Mouse (Mus musculus) left cerebral cortex, postnatal 14 days (tissue): Measurements from ENCODE around the gene Calb2. TPM values are rescaled to one million over a fixed set of nuclear protein-coding genes. Genes with fewer than 3 reads are reported as not detected.
A peak's percentile ranks its signal among the peaks of the same experiment; 100 is the strongest.

Experiments used
- DNase-seq, 2 experiments: peaks; one replicate each; pipeline ENCODE4 v3.0.0; 2021 to 2022; ENCODE audit warnings: low spot score in 2 of 2, mixed read lengths in 1 of 2
- intact Hi-C: fragments of 180-260 bp; cut with DNase I; formaldehyde crosslinking; loops from one replicate; pipeline ENCODE4 v1.15.1; 2025
- total RNA-seq, 2 experiments: library from RNA; stranded (reverse); gene quantifications; 2 replicates each; pipeline ENCODE4 v1.2.3; 2021

The Calb2 gene
- total RNA-seq, 2 experiments from 2014 or later = 31.9 to 49.8 TPM

DNA sequence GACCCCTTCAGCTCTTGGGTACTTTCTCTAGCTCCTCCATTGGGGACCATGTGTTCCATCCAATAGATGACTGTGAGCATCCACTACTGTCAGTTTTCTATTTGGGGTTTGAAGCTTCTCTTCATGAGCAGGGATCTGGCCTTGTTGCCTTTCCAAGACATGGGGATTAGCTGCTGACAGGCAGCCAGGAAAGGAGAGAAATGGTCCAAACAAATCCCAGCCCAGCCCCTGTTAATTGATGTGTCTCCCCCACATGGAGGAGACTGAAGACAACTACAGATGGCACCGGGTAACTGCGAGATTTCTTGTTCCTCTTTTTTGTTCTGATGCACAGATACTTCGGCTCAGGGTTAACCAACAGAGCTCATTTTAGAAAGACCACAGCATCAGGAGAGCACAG, 27.9 kb downstream of the Calb2 start:
- intact Hi-C loops = no loop called here
- DNase-seq = no peak

DNA sequence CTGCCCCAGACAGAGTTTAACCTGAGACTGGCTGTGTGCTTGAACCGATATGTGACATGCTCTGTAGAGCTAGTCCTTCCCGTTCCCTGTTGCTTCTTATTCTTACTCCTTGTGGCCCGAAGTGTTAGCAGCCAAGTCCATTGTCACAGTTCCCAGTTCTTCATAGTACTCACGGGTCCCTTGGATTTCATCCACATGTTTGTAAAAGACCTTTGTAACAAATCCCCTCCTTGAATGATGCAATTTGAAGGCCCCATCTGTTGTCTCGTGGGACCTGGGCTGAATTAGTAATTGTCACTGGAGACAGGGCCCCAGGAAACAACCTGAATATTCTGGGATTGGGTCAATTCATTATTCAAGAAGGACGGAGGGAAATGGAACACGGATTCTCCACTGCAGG, 32.5 kb downstream of the Calb2 start:
- no peak for DNase-seq
- intact Hi-C loops = no loop called here

DNA sequence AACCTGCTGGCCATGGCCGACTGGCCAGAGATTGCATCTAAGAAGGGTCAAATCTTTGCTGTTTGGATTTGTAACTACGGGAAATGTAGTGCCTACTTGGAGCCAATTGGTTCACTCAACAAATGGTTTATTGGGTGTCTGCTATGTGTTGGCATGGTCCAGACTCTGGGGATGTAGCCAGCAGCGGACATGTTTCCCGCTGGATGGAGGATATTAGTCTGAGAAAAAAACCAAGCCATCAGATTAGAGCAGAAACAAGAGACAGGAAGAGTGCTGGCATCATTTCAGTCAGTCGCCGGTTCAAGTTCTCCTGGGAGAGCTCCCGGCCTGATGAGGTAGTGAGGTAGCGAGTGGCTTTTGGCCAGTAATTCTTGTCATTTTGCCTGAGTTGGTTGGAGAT, 33.8 kb downstream of the Calb2 start:
- no peak for DNase-seq
- intact Hi-C loops = loop anchor here (5.0 kb wide), 1 partner anchor 343 kb away; no protein-coding TSS in a partner anchor

DNA sequence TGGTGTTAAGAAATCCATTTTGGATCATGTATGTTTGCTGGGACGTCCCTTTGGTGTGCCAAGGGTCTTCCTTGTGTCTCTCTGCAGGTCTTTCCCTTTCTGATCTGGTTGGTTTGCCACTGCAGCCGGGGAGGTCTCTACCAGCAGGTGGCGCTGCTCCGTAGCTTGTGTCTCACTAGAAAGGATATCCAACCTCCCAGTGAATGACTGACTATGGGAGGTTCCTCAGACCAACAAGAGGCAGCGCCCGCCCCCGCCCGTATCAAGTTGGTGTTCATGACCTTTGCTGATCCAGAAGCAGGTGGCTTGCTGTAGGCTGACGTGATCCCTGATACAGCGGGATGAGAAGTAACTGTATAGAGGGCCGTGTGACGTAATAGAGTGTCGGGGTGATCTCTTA, 37.5 kb downstream of the Calb2 start:
- intact Hi-C loops = loop anchor here (5.0 kb wide), 1 partner anchor 347 kb away; no protein-coding TSS in a partner anchor
- DNase-seq = peak; percentile 87 to 88

DNA sequence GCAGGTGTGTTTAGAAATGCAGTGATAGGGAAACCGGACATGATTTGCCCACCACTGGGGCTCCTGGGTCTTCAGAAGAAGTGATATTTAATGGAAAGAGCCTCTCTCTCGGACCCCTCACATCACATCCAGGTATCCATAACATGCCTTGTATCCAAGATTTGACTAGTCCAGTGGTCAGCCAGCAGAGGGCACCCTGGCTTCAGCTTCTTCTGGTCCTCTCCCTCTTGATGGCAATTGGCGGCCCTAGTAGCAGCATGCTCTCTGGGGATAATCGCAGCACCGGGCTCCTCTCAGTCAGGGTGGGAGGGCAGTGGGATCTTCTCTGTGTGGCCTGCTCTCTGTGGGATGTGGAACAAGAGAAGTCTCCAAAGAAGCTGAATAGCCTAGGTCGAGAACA, 48.3 kb downstream of the Calb2 start:
- peak; percentile 20 to 22 for DNase-seq
- intact Hi-C loops = no loop called here

DNA sequence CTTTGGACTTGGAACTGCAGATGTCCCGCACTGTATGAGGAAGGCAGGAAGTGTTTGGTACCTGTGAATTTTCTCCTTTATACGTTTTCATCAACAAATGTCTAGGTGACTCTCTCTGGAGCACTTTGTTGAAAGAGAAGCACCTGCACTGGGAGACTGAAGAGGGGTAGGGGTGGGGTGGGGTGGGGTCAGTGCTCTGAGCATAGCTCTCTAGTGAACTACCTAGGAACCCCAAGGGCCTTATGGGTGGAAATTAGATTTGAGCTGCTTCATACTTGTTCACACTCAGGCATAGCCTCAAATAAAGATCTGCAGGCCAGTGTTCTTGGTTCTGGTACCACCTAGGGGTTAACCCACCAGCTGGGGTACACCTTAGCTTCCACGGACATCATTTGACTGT, 65.4 kb downstream of the Calb2 start, which contains the start of gene Gm17720:
TSS of gene Gm17720 (minus strand) at position 101 of the 400 bp plus-strand sequence.
- DNase-seq = no peak
- intact Hi-C loops = no loop called here

DNA sequence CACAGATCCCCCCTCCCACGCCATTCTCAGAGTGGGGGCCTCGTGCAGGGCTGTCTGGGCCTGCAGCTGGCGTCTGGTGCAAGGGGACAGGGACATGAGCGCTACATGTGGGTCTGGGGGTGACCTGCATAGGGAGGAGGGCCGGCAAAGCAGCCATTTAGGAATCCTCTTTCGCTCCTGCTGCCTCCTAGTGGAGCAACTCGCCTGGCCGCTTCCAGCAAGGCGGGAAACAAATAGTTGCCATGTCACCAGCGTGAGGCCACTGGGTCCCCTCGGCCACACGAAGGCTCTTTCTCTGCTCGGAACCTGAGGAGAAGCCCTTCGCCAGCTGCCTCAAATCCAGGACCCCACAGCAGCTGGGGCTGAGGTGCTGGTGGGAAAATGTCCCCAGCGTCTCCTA, 66.3 kb downstream of the Calb2 start:
- no peak for DNase-seq
- intact Hi-C loops = no loop called here

DNA sequence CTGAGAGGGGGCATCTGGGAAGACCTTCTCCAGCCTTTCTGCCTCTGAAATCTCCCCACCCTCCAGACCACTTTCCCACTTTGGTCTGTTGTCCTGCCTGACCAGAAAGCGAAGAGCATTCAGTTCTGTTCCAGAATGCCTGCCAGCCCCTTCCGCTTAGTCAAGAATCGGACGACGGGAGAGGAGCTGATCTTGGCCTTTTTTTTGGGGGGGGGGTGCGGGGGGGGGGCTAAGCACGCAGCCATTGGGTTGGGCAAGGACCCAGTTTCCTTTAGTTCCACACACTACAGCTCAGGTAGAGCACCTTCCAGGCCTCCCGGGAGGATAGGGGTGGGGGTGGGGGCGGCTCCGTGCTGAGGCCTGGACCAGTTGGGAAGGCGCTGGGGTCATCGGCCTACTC, 67.1 kb downstream of the Calb2 start, which contains the start of gene Gm21964:
TSS of gene Gm21964 (plus strand) at position 301 of the 400 bp plus-strand sequence.
- intact Hi-C loops = no loop called here
- no peak for DNase-seq

DNA sequence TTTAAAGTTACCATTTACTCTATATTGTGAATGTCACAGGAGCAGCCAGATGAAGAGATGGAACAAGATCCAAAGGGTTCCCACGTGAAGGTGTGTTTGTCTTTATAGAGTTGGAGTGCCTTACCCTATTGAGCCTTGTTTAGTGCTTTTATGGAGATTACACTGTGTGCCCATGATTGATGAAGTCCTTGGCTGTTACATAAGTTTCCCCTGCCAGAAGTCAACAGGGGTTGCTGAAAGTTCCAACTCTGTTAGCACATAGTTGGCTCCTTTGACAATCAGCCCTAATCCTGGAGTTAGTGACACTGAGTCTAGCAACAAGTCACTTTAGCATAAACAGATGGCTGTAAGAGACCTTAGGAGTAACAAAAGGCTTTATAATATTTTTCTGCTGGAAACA, 76.1 kb downstream of the Calb2 start:
- no peak for DNase-seq
- intact Hi-C loops = no loop called here

Other genes starting within 250 kb of the Calb2 start
- gene Marveld3, start 206.0 kb downstream of the Calb2 start, total RNA-seq = under 1 TPM in 1 of 2 experiments, not detected in 1; 0.17 TPM
- gene Tat, start 177.8 kb downstream of the Calb2 start, total RNA-seq = not detected
- not detected for gene Chst4, start 128.5 kb downstream of the Calb2 start, total RNA-seq
- 10 to 100 TPM; 29.6 to 30.4 TPM for gene Zfp612, start 88.5 kb downstream of the Calb2 start, total RNA-seq
- not detected for gene Gm21964, start 67.0 kb downstream of the Calb2 start, total RNA-seq
- not detected for gene Gm17720, start 65.5 kb downstream of the Calb2 start, total RNA-seq
- gene Cmtr2, start 47.5 kb upstream of the Calb2 start, total RNA-seq = 1 to 10 TPM; 4.0 to 4.4 TPM
- gene Hydin, start 98.8 kb upstream of the Calb2 start, total RNA-seq = under 1 TPM; 0.35 to 0.44 TPM